Mouse (Mus musculus) brain, embryonic 18.5 days (tissue): ENCODE results near the gene Epn1.

ENCODE experiments used
- DNase-seq: peaks from one replicate; pipeline ENCODE4 v3.0.0-alpha.2; 2012; ENCODE audit warnings: low read depth, low spot score

Epn1 gene

DNA sequence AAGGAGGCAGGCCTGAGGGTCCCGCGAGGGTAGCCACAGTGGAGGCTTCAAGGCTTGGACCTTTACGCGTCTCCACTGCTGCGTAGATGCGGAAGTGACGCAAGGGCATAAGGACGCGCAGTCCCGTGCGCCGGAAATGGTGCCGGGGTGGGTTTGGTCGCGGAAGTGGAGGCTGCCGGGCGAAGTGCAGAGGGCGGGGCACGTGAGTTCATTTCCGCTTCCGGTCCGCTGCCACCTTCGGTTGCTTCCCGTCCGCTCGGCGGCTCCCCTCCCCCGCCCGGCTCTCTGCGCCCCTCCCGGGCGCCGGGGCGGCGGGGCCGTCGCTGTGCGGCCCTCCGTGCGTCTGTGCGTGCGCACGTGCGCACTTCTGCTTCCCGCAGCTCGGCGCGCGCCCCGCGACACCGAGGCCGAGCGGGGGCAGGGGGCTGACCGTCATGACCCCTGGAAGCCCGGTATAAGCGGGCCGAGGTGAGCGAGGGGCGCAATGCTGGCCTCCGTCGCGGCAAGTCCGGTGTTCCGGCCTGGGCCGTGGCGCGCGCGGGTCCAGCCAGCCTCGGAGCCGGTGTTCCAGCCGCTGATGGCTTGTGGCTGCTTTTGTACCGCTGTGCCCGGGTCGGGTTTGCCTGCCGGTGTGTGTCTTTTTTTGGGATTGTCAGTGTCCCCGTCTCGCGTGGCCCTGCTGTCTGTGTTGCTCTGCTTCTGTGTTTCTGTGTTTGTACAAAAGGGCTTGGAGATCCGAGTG, at the start of gene Epn1:
Gene Epn1, plus strand, starts transcription at position 226 of the 742 bp plus-strand sequence.
- peak; percentile 89 for DNase-seq

DNA sequence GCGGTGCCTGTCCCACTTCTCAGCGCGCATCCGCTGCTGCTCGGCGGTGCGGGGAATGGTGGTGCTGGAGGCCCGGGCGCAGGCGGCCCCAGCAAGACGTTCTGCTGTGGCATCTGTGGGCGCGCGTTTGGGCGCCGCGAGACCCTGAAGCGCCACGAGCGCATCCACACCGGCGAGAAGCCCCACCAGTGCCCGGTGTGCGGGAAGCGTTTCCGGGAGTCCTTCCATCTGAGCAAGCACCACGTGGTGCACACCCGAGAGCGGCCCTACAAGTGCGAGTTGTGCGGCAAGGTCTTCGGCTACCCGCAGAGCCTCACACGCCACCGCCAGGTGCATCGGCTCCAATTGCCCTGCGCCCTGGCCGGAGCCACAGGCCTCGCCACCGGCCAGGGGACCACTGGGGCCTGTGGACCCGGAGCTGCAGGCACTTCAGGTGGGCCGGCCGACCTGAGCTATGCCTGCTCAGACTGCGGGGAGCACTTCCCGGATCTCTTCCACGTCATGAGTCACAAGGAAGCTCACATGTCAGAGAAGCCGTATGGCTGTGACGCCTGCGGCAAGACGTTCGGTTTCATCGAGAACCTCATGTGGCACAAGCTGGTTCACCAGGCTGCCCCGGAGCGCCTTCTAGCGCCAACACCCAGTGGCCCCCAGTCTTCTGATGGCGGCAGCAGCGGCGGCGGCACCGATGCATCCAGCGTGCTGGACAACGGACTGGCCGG, 49.3 kb upstream of the Epn1 start:
- DNase-seq = no peak

DNA sequence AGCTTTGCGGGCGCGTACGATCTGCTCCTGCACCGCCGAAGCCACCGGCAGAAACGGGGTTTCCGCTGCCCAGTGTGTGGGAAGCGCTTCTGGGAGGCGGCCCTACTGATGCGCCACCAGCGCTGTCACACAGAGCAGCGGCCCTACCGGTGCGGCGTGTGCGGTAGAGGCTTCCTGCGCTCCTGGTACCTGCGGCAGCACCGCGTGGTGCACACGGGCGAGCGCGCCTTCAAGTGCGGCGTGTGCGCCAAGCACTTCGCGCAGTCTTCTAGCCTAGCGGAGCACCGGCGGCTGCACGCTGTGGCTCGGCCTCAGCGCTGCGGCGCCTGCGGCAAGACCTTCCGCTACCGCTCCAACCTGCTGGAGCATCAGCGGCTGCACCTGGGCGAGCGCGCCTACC, 48.5 kb upstream of the Epn1 start:
- DNase-seq = no peak

DNA sequence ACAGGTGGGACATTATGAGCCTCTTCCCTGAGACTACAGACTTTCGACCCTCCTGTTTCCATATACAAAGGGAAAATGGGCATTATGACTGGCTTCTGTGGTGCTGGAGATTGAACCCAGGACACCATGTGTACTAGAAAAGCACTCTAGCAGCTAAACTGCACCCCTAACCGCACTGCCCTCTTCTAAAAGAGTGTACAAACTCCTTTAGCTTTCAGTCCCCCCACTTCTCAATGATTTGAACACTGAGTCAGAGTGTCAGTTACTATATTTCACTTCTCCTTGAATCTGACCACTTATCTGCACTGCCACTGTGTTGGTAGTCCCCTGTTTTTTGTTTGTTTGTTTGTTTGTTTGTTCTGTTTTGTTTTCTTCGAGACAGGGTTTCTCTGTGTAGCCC, 46.2 kb upstream of the Epn1 start, which contains the start of gene 4632433K11Rik:
Gene 4632433K11Rik, plus strand, starts transcription at position 301 of the 400 bp plus-strand sequence.
- no peak for DNase-seq

DNA sequence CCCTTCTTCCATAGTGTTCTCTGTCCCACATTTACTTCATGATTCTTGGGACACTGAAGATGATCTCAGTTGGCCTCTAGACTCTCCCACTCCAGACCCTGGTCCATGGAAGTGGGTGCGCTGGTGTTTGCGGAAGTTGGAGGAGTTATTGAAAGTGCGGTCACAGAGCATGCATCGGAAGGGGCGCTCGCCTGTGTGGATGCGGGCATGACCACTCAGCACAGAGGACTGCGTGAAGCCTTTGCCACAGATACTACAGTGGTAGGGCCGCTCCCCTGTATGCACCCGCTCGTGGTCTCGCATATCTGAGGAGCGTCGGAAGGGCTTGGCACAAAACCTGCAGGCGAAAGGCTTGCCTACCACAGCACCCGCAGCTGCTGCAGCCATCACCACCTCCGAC, 44.4 kb upstream of the Epn1 start:
- DNase-seq = no peak

DNA sequence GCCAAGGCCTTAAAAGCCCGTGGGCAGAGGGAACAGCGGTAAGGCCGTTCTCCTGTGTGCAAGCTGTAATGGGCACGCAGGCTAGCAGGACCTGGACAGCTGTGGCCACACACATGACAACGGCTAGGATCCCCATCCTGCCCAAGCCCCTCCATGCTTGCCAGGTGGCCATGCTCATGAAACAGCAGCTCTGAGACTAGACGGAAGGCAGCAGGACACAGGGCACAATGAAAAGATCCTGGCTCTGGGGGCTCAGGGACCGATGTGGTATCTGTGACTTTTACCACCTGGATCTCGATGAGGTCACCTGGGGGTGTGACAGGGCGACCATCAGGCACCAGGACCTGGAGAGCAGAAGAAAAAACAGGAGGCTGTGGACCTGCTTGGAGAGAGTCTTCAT, 43.9 kb upstream of the Epn1 start:
- DNase-seq = no peak

DNA sequence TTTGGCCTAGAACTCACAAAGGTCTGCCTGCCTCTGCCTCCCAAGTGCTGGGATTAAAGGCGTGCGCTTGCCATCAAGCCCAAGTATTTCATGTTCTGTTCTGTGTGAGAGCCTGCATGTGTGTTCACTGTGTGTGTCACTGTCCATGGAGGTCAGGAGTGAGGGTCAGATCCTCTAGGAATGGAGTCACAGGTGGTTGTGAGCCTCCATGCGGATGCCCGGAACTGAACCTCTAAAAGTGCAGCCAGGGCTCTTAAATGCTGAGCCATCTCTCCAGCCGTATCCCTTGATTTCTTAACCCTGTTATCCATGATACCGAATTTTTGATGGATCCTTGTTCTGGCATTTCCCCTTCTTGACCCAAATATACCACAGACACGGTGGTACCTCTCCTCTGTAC, 43.0 kb upstream of the Epn1 start:
- DNase-seq = no peak

DNA sequence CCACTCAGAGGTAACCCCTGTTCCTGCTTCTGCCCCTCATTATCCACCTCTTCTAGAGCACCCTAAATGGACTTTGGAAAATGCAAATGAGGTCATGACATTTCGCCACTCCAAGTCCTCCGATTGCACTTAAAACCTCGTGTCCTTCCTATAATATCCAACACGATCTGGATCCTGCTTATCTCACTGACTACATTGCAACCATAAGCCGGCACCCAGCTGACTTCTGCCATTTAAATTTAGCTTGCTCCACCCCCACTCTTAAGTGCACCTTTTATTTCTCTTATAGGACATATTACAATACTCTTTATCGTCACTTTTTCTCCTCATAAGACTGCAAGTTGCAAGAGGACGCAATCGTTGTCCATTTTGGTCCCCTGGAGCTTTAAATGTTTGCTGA, 42.6 kb upstream of the Epn1 start:
- DNase-seq = no peak

DNA sequence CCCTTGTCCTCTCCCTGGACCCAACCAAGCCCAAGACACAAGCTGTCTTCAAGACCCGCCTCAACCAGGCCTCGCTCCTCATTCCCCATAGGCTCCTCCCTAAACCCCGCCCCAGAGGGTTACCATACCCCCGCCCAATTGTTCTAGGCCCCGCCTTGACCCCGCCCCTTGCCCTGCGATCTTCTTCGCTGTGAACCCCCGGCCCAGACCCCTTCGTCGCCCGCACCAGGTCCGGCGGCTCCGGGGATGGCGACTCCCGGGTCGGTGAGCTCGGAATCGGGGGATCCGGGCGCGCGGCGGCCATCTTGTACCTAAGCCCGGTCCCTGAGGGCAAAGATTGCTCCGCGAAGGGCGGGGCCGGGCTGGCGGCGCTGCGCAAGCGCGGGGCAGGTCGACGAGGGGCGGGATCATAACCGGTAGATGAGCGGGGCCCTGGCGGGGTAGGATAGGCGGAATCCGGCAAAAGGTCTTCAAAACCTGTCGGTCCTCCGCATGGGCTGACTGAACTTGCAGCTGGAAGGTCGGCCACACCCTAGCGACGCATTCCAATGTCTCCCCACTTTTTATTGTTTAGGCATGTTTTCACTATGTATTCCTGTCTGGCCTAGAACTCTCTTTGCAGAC, 41.8 kb upstream of the Epn1 start, which contains the start of gene Zfp784:
Gene Zfp784, minus strand, starts transcription at position 338 of the 624 bp plus-strand sequence.
- peak; percentile 78 for DNase-seq

DNA sequence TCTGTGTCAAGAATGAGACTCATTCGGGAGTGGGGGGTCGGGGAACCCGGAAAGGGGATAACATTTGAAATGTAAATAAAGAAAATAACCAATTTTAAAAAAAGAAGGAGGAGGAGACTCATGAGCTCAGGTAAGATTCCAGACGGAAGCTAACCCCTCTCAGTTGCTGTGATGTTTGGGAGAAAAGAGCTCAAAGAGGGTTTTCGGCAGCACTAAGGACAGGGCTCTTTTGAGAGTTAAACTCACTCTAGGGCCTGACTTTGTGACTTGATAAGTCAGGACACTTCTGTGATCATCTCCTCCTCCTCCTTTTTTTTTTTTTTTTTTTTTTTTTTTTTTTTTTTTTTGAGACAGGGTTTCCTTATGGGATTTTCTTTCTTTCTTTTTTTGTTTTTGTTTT, 41.1 kb upstream of the Epn1 start:
- DNase-seq = no peak

DNA sequence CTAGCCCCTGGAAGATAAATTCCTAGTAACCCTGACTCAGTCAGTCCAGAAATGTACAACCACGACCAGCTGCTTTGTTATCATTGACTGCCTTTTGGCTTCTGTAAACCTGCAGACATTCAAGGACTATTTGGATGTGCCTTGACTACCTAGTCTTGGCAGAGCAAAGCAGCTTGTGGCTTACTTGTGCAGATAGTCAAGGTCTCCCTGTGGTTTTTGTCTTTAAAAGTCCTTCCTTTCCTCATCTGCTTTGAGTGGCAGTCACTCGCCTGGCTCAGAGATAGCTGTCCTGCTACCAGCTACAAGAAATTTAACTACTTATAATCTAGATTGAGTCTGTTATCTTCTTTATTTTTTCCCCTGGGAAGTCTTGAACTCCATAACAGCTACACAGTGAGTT, 35.1 kb upstream of the Epn1 start:
- no peak for DNase-seq

DNA sequence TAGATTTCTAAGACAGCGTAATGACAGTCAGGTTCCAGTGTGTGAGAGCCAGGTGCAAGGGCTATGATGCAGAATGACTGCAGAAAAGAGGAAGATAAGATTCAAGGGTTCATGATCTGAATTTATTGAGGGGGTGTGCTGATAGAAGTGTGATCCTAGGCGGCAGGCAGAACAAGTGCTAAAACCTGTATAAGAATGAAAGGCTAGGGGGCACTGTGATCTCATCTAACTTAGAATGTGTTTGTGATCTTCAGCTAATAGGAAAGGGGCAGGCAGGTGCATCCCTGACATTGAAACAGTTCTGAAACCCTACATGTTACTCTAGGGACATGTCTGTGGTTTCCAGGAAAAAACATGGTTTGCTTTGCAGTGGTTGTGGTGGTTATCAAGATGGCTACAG, 33.9 kb upstream of the Epn1 start:
- no peak for DNase-seq

DNA sequence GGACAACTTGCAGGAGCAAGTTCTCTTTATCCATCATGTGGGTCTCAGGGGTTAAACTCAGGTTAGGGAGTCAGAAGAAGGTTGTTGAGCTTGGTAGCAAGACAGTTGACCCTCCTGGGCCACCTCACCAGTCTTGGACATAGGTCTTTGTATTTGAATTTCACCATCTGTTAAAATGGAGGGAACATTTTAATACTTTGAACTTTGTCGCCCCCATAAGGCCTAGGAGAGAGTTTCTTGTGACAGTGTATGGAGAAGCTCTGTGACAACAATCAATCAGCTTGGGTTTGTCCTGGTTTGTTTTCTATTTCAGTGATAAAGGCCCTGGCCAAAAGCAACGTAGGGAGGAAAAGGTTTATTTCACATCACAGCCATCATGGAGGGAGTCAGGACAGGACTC, 32.7 kb upstream of the Epn1 start:
- DNase-seq = no peak

DNA sequence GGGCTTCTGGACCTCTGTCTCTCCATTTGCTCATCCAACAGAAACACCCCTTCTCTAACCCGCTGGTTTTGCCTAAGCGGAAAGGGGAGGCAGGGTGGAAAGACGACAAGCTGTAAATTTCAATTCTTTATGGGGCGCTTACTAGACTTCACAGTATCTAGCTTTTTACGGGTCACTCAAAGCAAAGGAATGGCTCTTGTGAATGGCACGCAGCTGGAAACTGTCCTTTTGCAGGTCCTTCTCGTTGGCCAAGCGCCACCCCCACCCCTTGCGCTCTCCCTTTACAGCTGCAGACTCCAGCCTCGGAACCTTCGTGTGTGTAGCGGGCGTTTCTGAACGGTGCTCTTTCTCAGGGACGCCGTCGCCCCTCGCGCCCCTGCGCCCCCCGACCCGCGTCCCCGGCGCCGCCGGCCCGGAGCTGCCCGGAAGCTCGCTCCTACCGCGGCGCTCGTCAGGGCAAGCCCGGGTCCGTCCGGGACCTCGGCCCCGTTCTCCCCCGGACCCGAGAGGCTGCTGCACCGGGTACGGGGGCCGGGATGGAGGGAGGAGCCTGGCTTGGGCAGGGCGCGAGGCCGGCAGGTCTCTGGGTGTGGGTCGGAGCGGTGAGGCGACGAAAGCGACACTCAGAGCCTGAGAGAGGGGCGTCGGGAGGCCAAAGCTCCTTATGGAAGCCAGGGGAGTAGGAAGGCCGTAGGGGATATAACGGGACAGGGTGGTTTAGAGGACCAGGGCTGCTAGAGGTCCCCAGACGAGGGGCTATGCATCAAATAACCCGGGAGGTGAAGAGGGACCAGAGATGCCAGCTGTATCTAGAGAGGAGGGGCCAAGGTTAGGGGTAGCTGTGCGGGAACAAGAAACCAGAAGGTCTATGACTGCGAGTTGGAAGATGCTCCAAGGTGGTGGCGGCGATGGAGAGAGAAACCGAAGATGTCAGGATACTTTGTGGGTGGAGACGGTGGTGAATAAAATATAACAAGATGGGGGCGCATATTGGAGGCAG, 28.5 kb upstream of the Epn1 start, which contains the start of gene Zfp580:
Gene Zfp580, plus strand, starts transcription at position 346 of the 1,000 bp plus-strand sequence.
- DNase-seq = no peak

DNA sequence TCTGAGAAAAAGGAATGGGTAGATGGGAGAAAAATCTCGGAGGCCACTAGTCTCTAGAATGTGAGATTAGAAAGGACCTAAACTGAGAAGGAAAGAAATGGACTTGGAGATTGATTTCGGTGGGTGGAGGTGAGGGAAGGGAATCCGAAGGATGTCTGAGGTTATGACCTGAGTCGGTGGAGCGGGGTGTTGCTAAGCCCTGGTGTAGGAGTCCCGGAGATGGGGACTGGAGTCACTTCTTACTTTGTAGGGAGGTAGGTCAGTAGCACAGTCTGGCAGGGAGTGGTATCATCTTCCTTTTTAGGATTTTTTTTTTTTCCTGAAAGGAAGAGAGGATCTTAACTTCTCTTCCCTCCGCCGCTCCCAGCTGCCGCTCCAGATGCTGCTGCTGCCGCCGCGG, 27.6 kb upstream of the Epn1 start:
- DNase-seq = no peak

DNA sequence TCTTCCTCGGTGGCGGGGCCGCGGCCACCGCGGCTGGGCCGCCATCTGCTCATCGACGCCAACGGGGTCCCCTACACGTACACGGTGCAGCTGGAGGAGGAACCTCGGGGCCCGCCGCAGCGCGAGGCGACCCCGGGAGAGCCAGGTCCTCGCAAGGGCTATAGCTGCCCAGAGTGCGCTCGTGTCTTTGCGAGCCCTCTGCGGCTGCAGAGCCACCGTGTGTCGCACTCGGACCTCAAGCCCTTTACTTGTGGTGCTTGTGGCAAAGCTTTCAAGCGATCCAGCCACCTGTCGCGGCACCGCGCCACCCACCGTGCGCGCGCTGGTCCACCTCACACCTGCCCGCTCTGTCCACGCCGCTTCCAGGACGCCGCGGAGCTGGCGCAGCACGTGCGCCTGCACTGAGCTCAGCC, 27.1 kb upstream of the Epn1 start:
- no peak for DNase-seq

DNA sequence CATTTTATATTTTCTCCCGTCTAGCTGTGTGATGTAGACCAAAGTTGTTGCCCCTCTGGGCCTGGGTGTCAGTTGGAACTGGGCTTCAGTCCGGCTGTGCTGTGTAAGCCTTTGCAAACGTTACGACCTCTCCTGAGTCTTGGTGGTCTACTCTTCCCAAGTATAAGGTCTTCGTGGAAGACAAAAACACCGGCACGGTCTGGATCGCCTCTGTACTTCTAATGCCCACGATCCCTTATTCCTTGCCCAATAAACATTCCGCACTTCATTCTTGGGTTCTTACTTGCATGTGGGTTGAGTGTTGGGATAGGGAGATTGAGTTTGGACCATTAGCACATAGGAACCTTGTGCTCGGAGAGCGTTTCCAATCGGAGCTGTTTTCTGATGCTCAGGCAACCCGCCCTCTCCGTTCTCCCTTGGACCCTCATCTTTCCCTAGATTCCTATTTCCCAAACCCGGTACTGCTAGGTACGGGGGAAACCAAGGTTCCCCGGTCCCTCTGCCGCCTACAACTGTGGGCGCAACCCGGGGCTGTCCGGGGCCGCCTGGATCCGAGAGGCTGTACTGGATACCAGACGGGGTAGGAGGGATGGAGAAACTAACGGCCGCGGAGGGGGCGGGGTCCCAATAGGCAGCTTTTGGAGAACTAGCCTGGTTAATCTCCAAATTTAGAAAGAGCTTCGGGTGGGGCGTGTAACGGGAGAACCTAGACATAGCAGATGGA, 26.4 kb upstream of the Epn1 start:
- DNase-seq = no peak

DNA sequence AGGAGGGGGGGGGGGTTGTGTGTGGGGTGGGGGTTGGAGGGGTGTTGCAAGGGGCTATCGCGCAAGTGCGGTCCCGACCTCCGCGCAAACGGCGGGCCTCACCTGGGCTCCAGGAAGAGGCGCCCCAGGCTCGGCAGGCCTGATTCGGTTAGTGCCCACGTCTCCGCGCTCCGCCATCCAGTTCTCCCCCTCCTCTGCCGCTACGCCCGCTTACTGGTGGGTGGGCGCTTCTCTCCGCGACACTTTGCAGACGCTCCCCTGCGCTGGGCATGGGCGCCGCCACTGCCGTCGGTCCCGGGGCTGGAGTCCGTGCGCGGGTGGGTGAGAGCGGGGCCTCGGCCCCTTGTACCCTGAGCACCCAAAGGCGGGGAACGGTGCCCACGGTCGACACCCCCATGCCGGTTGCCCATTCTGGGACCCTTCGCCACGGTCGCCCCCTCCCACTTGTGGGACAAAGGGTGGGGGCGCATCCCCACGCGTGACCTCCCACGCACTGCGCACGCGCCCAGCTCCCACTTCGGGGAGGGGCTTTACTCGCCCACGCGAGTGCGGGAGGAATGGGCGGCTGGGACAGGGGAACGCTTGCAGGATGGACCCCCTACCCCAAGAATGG, 23.3 kb upstream of the Epn1 start:
- no peak for DNase-seq

DNA sequence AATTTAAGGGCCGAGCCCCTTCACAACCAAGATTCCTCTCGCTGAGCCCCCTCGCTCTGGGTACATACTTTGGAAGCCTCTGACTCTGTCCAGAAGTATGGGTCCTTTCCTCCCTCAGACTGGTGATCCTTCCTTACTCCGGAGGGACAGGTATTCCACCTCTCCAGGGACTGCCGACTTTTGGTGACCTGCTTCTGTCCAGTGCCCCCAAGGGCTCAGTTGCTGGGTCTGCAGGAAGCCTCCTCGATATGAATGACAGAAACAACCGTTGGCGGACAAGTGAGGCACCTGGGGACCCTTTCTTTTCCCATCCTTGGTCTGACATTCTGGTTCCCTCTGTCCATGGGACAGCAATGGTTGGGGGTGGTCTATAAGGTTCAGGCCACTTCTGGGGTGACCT, 22.7 kb upstream of the Epn1 start:
- no peak for DNase-seq

DNA sequence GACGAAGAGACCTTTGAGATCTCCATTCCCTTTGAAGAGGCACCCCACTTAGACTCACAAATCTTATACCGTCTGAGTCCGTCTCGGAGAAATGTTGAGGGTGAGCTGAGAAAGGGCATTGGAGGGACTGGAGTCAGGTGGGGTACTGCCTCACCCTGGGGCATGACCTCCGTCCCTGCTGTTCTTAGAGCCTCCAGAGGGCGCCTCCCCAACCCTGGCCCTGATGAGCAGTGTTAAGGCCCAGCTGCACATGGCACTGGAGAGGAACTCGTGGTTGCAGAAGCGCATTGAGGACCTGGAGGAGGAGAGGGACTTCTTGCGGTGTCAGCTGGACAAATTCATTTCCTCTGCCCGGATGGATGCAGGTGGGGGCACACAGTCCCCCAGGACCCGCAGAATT, 22.2 kb upstream of the Epn1 start:
- no peak for DNase-seq
